Mouse (Mus musculus): Measurements from ENCODE around the gene Ucma.
A peak's percentile ranks its signal among the peaks of the same experiment; 100 is the strongest.

Gene Ucma

DNA sequence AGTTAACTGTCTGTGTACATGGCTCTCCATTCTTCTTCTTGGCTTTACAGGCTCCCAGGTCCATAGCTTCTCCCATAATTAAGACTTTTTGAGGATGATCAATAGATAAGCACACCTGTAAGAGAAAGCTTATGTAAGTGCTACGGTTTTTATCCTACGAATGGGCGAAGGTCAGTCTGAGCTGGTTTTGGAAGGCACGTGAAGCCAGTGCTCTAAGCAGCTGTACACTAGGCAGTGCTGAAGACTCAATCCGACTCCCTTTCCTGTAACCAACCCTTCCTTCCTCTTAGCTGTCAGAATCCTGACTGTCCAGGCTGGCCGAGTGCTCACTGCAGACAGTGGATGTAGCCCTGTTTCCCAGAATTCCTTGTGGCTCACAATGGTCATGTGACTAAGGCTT is 25.3 kb downstream of the Ucma start:
- DNase-seq (ENCODE audit: low spot score in 2 of 2): no peak

DNA sequence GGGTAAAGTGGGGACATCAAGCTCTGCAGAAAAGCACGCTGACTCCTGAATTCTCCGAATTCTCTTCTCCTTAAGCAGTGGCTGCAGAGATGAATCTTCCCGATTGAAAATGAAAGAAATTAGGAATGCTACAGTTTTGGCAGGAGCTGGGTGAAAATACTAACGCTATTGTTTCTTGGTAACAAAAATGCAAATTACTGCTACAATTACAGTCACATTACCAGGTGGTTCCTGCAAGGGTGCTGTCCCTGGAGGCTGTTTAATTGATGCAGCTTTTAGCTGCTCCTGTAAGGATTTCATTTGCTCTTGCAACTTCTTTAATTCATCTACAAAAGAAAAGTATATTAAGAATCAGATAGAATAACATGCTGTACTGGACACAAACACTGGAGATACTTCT is 31.2 kb downstream of the Ucma start:
- DNase-seq (ENCODE audit: low spot score in 2 of 2): no peak

DNA sequence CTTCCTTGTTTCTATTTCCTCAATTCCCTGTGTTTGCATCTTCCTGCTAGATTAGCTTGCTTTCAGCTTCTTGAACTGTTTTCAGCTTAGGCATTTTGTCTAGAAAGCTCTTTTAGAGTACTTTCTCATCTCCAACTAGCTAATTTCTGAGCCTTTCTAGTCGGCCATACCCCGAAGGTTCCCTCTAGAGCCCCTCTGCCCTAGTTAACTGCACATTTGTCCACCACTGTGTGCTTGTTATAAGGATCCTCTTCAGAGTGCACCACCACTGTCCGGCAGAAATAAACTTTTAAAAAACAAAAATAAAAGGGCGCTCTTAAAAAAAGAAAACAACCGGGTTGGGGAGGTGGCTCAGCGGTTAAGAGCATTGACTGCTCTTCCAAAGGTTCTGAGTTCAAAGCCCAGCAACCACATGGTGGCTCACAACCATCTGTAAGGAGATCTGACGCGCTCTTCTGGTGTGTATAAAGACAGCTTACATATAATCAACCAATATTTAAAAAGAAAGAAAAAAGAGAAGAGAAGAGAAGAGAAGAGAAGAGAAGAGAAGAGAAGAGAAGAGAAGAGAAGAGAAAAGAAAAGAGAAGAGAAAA is 36.1 kb downstream of the Ucma start:
- DNase-seq (ENCODE audit: low spot score in 2 of 2): no peak

DNA sequence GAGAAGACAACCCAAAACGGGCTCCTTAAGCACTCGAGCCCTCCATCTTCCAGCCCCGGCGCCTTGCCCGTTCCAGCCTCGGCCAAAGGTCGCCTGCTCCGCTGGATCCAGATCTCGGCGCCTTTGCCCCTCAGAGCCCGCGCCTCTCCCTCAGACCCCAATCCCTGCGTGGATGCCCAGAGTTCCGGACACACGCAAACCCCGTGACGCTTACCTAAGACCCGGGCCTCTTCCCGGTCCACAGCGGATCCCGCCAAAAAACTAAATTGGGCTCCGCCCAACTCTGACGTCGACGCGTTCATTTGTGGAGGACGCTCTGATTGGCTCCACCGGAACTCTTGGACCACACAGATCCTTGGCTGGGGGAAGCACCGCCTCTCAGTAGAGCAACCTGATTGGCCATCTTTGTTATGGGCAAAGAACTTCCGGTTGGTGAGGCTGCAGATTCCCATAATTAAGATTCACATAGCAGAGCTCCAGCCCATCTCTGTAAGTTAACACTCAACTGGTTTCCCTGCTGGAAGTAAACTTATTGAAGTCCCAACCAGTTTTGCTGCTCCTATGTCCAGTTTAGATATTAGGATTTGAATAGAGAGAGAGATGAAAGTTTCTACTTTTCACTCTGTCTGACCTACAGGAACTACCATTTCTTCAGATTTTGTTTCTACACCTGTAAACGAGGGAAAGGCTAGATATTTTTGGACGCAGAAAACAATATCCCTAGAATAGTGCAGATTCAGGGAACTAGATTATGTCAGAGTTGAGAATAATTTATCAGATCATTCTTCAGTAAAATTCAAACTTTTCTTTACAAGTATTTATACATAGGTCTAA is 36.8 kb downstream of the Ucma start, which contains the start of gene Mcm10:
TSS of gene Mcm10 (minus strand) at position 301 of the 834 bp plus-strand sequence.
- peak; percentile 96 to 98 for DNase-seq (ENCODE audit: low spot score in 2 of 2)

- no peak for DNase-seq (ENCODE audit: low spot score in 2 of 2)
These were observed 38.7 kb downstream of the Ucma start for GRCm38 (mm10) chr2:5014616-5015015.

DNA sequence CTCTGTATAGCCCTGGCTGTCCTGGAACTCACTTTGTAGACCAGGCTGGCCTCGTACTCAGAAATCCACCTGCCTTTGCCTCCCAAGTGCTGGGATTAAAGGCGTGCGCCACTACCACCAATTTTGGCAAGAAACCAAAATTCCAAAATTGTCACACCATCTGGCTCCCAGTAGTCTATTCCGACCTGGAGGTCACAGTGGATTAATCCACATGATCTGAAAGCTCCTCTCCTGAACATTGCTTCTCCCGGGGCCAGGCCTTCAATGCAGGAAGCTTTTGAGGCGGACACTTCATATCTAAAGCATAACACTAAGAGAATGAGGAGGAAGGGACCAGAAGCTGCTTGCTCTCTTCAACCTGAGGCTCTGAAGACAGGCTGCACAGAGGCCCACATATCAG is 39.6 kb downstream of the Ucma start:
- DNase-seq (ENCODE audit: low spot score in 2 of 2): no peak

DNA sequence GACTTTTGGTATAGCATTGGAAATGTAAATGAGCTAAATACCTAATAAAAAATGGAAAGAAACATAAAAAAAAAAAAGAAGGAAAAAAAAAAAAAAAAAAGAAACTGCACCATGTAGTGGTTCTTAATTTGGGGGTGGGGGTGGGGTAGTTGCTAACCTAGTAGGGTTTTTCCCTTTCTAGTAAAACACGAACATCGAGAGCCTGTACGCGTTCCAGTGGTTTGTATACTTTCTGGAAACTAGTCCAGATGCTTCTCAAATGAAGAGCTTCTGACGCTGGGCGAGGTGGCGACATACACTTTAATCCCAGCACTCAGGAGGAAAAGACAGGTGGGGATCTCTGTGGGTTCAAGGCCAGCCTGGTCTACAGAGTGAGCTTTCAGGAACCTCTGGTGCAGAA is 41.0 kb downstream of the Ucma start:
- no peak for DNase-seq (ENCODE audit: low spot score in 2 of 2)

GRCm38 (mm10) chr2:5019708-5020107 is 43.8 kb downstream of the Ucma start:
- no peak for DNase-seq (ENCODE audit: low spot score in 2 of 2)

DNA sequence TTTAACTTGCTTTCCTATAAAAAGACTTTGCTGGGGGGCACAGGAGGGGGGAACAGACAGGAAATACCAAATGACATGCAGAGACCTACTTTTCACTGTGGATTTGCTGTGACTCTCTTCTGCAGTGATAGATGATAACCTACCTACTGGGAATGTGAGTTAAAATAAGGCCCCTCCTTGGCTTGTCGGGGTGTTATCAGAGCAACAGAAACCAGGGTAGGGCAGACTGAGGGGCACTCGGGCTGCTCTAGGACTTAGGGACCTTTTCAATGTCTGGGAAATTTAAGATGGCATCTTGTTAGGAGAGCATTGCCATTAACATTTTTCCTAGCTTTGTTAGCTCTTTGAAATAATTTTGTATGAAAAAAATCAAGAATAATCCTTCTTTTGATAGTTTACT is 47.4 kb downstream of the Ucma start:
- no peak for DNase-seq (ENCODE audit: low spot score in 2 of 2)

DNA sequence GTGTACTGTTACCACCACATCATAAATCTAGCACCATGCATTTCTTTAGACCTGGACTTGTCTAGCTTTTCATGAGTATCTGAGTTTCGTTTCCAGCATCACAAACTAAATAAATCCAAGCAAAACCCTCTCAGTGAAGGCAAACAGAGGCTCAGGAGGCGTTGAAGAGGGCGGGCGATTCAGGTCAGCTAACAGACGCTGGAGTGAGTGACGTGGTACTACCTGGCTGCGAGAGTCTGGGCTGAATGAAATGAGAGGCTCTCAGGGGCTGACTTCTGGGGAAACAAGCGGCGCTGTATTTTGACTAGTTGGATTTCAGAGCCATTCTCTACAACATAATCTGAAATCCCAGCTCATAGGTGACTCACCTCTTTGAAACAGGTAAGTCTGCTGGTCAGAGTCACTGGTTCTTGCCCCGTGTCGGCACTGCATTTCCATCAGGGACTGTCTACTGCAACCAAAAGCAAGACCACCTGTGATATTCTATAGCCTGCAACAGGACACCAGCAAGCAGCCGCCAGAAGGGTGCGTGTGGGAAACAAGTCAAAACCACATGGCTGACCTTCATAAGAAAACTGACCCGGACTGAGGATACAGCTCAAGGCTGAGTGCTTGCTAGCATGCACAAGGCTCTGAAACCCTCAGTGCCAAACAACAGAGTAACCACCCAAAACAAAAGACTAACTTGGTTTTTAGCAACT is 47.9 kb downstream of the Ucma start:
- DNase-seq (ENCODE audit: low spot score in 2 of 2): no peak

- DNase-seq (ENCODE audit: low spot score in 2 of 2): no peak
These were observed 49.3 kb downstream of the Ucma start for GRCm38 (mm10) chr2:5025162-5025733.

DNA sequence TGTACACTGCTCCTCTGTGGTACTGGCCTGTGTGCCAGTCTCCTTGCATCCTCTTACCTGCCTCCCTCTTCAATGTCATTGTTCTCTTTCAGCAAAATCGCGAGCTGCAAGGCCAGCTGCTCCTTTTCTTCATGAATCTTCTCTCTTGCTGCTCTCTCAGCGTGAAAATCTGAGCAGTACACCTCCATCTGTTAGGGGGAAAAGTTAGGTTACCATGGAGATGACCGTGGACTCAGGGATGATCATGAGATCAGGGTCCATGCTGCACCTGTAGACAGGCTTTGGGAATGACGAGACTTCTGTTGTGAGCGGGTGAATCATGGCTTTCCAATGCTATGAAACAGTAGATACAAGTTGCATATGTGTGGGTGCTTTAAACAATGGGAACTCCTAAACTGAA is 51.1 kb downstream of the Ucma start:
- DNase-seq (ENCODE audit: low spot score in 2 of 2): no peak

DNA sequence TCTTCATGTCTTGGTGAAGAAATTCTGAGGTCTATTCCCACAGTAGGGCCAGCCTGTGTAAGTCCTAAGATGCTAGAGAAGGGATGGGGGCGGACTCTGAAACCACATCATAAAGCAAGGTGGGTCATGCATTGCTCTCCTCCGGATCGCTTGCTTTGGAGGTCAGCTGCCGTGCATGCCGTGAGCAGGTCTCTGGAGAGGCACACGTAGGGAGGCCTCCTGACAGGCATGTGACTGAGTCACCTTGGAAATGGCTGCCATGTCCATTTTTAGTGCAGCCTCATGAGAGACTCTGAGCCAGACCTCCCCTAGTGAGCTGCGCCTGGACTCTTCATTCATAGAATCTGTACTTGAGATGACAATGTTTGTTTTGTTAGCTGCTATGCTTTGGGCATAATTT is 52.1 kb downstream of the Ucma start:
- no peak for DNase-seq (ENCODE audit: low spot score in 2 of 2)

DNA sequence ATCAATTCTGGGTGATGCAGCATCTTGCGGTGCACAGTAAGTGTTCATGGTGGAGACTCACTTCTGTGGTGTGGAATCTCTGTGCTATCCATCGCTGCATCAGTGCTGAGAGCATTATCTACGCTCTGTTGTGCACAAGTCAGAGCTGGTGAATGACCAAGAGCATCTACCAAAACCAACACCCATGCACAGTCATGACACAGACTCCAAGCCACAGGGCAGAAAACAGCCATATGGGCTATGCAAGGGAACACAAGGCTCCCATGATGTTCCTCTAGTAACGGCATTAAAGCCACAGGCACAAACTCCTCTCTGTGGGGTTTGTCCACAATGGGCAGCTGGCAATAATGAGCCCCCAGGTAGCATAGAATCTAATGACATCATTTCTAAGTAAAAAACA is 53.9 kb downstream of the Ucma start:
- no peak for DNase-seq (ENCODE audit: low spot score in 2 of 2)

DNA sequence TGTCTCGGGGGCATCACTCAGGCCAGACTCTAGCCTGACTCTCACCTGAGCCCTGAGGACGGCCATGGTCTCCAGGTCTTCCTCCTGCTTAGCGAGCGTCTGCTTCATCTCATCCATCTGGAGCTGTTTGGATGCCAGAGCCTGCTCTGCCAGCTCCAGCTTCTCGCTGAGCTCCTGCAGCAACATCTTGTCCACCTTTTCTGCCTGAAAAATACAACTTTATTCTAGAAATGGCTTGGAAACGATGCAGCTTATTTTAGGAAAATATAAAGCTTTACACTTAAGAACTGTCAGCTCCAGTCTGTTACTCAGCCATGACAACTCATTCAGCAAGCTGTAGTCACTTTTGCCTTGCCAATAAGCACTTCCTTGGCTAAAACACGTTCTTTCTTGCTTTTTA is 55.3 kb downstream of the Ucma start:
- DNase-seq (ENCODE audit: low spot score in 2 of 2): peak; percentile 62 to 74

- no peak for DNase-seq (ENCODE audit: low spot score in 2 of 2)
These were observed 56.7 kb downstream of the Ucma start for GRCm38 (mm10) chr2:5032665-5033064.

- no peak for DNase-seq (ENCODE audit: low spot score in 2 of 2)
These were observed 57.9 kb downstream of the Ucma start for GRCm38 (mm10) chr2:5033546-5034420.

DNA sequence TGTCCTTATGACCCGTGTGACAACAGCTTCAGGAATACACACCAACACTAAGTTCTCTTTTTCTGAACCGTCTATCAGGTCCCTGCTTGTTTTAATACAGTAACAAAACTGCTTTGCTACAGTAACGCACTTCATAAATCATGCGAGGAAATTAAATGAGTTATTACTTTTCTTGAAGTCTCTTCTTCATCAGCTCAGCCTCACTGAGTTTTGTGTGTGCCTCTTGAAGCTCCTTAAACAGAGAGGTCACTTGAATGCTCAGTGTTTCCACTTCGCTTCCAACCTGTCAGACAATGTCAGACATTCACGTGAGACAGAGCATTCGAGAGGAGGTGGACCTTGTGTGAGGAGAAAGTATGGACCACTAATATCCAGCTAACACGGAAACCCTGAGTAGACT is 58.9 kb downstream of the Ucma start:
- no peak for DNase-seq (ENCODE audit: low spot score in 2 of 2)

DNA sequence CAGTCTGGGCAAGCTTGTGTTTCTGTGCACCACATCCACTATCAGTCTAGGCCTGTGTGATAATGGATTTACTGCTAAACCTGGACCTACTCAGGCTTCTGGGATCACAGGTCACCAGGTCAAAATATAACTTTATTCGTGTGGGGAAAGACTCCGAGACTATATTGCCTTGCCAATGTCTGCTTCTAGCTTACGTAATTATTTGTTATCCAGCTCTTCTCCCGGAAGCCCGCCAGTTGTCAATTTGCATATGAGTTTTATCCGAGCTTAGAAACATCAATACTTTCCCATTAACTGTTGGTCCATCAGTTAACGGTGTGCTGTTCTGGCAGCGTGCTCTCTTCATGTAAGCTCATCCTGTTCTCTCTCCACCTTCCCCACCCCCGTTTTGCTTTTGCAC is 59.3 kb downstream of the Ucma start:
- no peak for DNase-seq (ENCODE audit: low spot score in 2 of 2)

Measured in right cerebral cortex, postnatal 10 days (tissue).